Mouse (Mus musculus) activated CD4-positive, CD25-positive, alpha-beta regulatory T cell, adult 4 months (primary cell): ENCODE results near the gene Gm44503. TPM values are rescaled to one million over a fixed set of nuclear protein-coding genes. Genes with fewer than 3 reads are reported as not detected.

Experiments used
- ATAC-seq: one replicate; pipeline ENCODE4 v1.8.0; 2017
- polyA plus RNA-seq, 2 experiments: library from polyadenylated mRNA; unstranded; fragments of 100-300 nt; shearing (Covaris generic); gene quantifications; one replicate each; pipeline ENCODE4 v1.2.1; 2017

The Gm44503 gene
- not detected for polyA plus RNA-seq

DNA sequence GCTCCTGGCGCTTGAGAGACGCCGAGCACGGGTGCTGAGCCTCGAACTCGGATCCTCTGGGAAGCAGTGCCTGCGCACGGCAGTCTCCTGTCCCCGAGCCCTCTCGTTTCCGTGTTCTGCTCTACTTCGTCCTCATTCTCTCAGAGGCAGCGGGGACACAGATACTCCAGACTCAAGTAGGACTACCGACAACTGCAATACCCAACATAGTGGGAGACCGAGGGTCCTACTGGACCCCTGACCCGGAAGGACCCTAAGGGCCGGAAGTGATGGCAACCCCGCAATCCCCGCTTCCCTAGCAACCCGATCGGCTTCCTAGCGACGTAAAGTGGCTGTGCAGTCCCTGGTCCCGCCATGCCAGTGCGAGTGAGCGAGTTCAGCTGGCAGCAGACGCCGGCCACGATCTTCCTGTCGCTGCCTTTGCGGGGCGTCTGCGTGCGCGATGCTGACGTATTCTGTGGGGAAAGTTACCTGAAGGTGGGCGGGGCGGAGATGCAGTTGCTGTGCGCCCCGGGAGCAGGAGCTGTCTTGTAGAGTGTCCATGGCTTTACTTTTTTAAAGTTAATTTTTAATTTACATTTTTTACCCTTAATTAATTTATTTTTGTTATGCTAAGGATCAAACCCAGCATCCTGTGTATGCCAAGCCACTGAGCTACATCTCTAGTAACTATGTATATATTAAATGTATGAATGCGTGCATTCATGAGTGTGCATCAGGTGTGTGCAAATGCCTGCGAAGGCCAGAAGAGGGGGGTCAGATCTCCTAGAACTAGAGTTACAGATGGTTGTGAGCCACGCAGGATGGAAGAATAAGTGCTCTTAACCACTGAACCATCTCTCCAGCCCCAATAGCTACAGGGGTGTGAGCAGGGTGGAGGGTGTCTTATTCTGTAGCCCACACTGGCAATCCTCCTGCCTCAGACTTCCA is at the start of gene Gm44503, which contains the start of gene Dyx1c1:
Gm44503 (plus strand) TSS at position 332 of the 930 bp plus-strand sequence.
Dyx1c1 (plus strand) TSS at position 265 of the 930 bp plus-strand sequence.
- peak; percentile 80 for ATAC-seq

GRCm38 (mm10) chr9:72911381-72911780 is 47.3 kb upstream of the Gm44503 start:
- ATAC-seq = no peak

- no peak for ATAC-seq
These were observed 45.1 kb upstream of the Gm44503 start for GRCm38 (mm10) chr9:72913551-72913950.

GRCm38 (mm10) chr9:72915728-72916127 is 42.9 kb upstream of the Gm44503 start:
- ATAC-seq = no peak

DNA sequence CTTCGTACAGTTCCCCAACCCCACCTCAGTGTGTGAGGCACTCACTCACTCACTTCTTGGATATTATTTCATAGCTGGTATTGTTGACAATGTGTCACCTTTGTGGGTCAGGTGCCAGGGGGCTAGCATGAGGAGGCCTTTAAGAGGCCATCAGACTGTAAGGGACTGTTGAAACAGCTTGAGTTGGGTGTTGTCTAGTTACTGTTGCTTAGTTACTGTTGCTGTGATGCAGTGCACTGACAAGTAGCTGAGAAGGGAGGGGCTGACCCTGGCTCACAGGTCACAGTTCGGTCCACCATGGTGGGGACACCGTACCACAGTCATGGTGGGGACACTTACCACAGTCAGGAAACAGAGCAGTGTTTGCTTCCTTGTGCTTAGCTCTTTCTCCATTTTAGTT is 35.6 kb upstream of the Gm44503 start:
- no peak for ATAC-seq

DNA sequence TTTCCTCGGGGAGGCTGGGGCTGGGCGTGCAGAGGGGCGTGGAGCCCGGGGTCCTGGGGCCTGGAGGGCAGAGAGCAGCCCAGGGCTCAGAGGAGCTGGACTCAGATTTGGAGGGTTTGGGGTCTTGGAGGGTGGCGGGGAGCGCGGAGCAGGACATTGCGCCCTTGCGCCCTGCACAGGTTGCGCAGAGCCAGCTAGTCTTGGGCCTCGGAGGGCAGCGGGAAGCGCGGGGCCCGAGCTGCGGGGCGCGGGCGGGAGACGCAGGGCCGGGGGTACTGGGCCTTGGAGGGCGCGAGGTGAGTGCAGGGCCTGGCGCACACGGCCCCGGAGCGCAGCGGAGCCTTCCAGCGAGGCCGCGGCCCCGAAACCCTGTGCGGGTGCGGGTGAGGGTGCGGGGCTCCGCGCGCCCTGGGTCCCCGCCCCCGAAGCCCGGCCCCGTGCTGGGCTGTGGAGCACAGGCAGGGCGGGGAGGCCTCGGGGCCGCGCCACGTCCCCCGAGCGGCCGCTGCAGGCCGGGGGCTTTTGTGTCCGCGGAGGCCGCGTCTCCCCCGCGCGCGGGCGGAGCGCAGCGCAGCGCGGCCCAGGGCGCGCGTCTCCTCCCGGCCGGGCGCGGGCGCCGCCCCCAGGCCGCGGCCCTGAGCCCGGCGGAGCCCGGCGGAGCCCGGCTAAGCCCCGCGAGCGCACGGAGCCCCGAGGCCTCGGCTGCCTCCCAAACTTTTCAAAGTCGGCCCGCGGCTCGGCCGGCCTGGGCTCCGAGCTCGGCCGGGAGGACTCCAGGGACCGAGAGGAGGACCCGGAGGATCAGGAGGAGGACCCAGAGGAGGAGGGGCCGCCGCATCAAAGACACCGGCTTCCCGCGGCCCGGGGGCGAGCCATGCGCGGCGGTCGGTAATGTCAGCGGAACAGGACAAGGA is 33.4 kb upstream of the Gm44503 start, which contains the start of gene Pygo1:
Pygo1 (plus strand) TSS at position 625 of the 914 bp plus-strand sequence.
- no peak for ATAC-seq

DNA sequence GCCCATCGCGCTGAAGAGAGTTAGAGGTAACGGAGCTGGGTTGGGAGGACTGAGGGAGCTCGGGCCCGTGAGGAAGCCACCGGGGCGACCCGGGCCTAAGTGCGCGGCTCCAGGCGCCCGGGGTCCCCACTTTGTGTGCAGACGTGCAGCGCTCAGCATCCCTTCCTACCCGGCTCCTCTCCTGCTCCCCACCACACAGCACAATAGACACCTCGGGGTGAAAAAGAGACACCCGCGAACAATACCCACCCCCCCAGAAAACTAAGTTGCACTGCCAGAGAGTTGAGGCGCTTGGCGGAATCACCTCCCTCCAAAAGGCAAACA is 32.8 kb upstream of the Gm44503 start:
- no peak for ATAC-seq

DNA sequence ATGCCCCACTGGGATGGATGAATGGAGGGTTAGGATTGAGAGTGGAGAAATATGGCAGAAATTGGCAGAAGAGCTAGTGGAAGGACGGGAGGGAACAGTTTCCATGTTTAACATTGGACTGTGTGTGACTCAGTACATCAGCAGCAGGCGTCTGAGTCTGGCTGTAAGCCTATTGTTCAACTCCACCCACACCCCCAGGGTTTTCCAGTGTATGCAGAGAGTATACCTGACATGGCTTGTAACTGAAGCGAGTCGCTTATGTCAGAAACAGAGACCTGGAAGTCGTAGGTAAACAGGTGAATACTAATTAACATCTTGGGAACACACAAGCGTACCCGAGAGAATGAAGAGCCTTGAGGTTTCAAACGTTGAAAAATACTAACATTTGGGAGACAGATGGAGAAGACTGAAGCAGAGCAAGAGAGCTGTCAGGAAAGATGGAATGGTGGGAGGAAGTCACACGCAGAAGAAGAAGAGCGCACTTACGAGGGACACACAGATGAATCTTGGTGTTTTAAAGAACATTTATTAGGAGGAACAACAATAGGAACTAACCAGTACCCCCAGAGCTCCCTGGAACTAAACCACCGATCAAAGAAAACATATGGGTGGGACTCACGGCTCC is 27.4 kb upstream of the Gm44503 start:
- ATAC-seq = no peak

DNA sequence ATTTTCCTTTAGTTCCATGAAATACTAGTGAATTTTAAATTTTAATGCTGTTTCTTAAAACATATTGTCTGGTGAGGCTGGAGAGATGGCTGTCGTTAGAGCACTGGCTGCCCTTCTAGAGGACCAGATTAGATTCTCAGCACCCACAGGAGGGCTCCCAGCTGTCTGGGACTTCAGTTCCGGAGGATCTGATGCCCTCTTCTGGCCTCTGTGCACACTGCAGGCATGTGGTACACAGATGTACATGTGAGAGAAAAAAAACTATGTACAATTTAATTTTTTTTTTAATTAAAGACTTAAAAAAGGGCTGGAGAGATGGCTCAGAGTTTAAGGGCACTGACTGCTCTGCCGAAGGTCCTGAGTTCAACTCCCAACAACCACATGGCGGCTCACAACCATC is 23.3 kb upstream of the Gm44503 start:
- ATAC-seq = no peak

- no peak for ATAC-seq
These were observed 22.4 kb upstream of the Gm44503 start for GRCm38 (mm10) chr9:72936301-72936700.

DNA sequence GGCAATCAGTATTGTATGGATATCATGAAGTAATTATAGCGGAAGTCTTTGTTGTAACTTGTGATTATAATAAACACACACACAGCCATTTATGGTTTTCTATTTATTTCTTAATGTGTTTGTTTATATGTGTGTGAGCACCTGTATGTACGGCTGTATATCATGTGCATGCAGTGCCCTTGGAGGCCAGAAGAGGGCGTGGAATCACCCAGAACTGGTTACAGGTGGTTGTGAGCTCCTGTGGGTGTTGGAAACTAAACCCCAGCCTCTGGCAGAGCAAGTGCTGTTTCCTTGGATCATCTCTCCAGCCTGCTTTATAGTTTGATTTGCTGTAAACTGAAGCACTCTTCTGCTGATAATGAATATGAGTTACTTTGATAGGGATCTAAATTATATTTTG is 15.2 kb upstream of the Gm44503 start:
- no peak for ATAC-seq

- ATAC-seq = no peak
These were observed 14.4 kb upstream of the Gm44503 start for GRCm38 (mm10) chr9:72944286-72944685.

- no peak for ATAC-seq
These were observed 11.6 kb upstream of the Gm44503 start for GRCm38 (mm10) chr9:72947010-72947409.

GRCm38 (mm10) chr9:72949572-72949971 is 9.1 kb upstream of the Gm44503 start:
- ATAC-seq = no peak

DNA sequence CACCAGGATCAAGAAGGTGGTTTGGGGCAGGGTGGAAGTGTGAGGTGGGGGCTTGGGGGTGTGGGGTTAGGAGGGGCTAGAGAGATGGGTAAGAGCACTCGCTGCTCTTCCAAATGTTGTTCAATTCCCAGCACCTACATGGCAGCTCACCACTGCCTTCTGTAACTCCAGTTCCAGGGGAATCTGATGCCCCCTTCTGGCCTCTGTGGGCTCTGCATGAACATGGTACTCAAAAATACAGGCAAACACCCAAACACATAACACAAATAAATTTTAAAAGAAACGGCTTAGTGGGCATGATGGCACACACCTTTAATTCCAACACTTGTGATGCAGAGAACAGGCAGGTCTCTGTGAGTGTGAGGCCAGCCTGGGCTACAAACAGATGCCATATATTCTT is 3.9 kb upstream of the Gm44503 start:
- ATAC-seq = no peak

- no peak for ATAC-seq
These were observed 3.1 kb upstream of the Gm44503 start for GRCm38 (mm10) chr9:72955546-72955945.

- ATAC-seq = no peak
These were observed 2.7 kb downstream of the Gm44503 start for GRCm38 (mm10) chr9:72961346-72961745.

DNA sequence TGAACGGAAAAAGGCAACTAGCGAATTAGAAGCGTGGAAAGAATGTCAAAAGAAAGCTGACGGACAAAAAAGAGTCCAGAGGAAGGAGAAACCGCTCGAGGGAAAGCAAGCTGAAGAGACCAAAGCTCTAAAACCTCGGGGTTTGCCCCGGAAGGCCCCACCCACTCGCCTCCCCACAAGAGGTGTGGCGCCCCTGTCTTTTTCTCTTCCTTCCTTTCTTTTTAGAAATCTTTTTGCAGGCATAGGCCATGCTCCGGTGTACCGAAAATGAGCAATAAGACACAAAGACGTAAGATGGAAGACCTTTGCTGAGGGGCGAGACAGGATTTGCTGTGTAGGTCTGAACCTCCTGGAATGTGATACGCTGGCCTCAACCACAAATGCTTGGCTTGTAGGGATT is 3.3 kb downstream of the Gm44503 start:
- peak; percentile 71 for ATAC-seq

- peak; percentile 57 for ATAC-seq
These were observed 9.9 kb downstream of the Gm44503 start for GRCm38 (mm10) chr9:72968349-72969061.

DNA sequence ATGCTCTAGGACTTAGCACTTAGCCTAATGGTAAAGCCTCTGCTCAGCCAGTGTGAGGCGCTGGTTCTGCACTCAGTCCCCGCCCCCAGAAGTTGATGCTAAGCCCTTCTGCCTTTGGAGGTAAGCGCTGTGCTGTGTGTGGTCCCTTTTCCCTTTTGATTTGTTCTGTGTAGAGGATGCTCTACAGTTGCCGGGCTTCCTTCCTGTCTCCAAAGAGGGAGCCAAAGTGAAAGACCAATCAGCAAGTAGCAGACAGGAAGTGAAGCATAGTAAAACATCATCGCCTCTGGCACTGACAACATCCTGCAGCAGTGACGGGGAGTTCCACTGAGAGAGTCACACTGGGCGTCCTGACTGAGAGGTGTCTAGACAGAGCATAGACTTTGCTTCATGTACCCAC is 11.2 kb downstream of the Gm44503 start:
- peak; percentile 90 for ATAC-seq

DNA sequence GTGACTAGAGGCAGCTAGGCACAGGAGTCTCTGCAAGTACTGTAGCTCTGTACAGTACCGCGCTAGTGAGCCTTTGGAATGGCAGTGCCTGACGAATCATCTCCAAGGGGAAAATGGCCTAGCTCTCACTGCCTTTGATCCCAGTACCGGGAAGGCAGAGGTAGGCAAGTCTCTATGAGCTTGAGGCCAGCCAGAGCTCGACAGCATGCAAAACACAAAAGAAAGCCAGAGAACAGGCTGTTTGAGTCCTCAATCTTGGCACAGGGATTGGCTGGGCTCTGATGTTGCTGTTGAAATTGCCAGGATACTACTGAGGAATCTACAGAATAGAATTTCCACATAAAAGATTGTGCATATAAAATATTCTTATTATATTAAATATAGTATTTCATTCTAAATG is 13.8 kb downstream of the Gm44503 start:
- ATAC-seq = no peak

- no peak for ATAC-seq
These were observed 14.3 kb downstream of the Gm44503 start for GRCm38 (mm10) chr9:72972984-72973383.
